Mouse (Mus musculus): ENCODE results near the gene Cnnm3. TPM values are rescaled to one million over a fixed set of nuclear protein-coding genes. Genes with fewer than 3 reads are reported as not detected.

The Cnnm3 gene
- total and polyA plus RNA-seq, 3 experiments = 4.2 to 9.9 TPM; not detected in 1

DNA sequence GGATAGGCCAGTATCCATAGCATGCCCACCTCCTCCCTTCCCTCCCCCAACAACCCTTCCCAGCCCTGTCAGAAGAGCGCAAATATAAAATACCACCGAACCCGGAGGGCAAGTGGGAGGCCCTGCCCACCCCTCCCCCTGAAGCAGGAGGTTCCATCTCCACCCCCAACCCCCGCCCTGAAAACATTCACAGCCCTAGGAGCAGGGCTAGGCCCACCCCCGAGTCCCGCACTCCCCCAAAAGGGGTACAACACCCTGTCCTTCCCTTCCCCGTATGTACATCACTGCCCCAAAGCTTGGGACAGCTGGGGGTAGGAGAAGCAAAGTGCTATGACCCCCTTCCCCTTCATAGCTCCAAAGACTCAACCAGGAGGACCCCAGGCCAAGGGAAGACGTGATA is 37.1 kb downstream of the Cnnm3 start:
- Histone ChIP-seq H3K9me3 (replicated peaks; ENCODE audit: insufficient read depth, low read length) (no peaks in the 10 kb centered on the region), H3K27ac (ENCODE audit: control insufficient read depth, low read depth, low read length) (no peak overlapping the region), H3K36me3 (ENCODE audit: control insufficient read depth in 1 of 2, insufficient read depth in 2 of 2, low read length in 2 of 2) (no peaks in the 10 kb centered on the region), H3K9ac (ENCODE audit: control insufficient read depth, low read depth, low read length, poor library complexity, severe bottlenecking) (no peak overlapping the region), H3K27me3 (ENCODE audit: control insufficient read depth in 1 of 2, insufficient read depth in 2 of 2, low read length in 2 of 2) (no peaks in the 10 kb centered on the region), H3K79me2 (ENCODE audit: control insufficient read depth, insufficient read depth, low read length, poor library complexity) (peaks cover 4% of the 10 kb centered on the region), H3K4me1 (ENCODE audit: control insufficient read depth in 1 of 2, insufficient read depth in 2 of 2, low read length in 2 of 2) (peaks cover 0 to 3% of the 10 kb centered on the region in 2 experiments; a peak in 3 of 4 replicates), H3K4me3 (ENCODE audit: control insufficient read depth in 1 of 2, insufficient read depth in 1 of 2, low read depth in 2 of 2, low read length in 2 of 2) (no peak overlapping the region)
- DNase-seq (ENCODE audit: low read depth, low spot score) = no peak
- TF ChIP-seq GABPA (IDR thresholded peaks at IDR 0.05; ENCODE audit: low read depth, low read length) (no peak), CHD2 (IDR thresholded peaks at IDR 0.05; ENCODE audit: low read length) (no peak), MAZ (IDR thresholded peaks at IDR 0.05; ENCODE audit: low read depth, low read length) (no peak), NELFE (IDR thresholded peaks at IDR 0.05; ENCODE audit: low read depth, low read length) (no peak), MYB (IDR thresholded peaks at IDR 0.05; ENCODE audit: low read depth, low read length) (no peak), CTCF (IDR thresholded peaks at IDR 0.05 in 2 of 3, conservative IDR thresholded peaks at IDR 0.05 in 1 of 3; ENCODE audit: control insufficient read depth in 1 of 3, insufficient read depth in 1 of 3, low read depth in 2 of 3, low read length in 3 of 3, poor library complexity in 1 of 3, severe bottlenecking in 1 of 3) (no peak), BHLHE40 (IDR thresholded peaks at IDR 0.05; ENCODE audit: borderline replicate concordance, low read depth, low read length) (no peak), USF2 (IDR thresholded peaks at IDR 0.05; ENCODE audit: borderline replicate concordance in 1 of 2, insufficient read depth in 1 of 2, low read depth in 1 of 2, low read length in 2 of 2) (no peak), MAX (IDR thresholded peaks at IDR 0.05; ENCODE audit: low read length) (no peak), UBTF (IDR thresholded peaks at IDR 0.05; ENCODE audit: borderline replicate concordance, insufficient read depth, low read depth, low read length) (no peak), HCFC1 (IDR thresholded peaks at IDR 0.05; ENCODE audit: low read depth, low read length) (no peak), KAT2A (conservative IDR thresholded peaks at IDR 0.05; ENCODE audit: low read depth, low read length) (no peak), POLR2A (IDR thresholded peaks at IDR 0.05; ENCODE audit: control insufficient read depth in 1 of 2, insufficient read depth in 1 of 2, low read depth in 1 of 2, low read length in 2 of 2, poor library complexity in 1 of 2) (no peak), TBP (IDR thresholded peaks at IDR 0.05; ENCODE audit: low read depth, low read length) (no peak), CHD1 (IDR thresholded peaks at IDR 0.05; ENCODE audit: low read depth, low read length) (no peak)

DNA sequence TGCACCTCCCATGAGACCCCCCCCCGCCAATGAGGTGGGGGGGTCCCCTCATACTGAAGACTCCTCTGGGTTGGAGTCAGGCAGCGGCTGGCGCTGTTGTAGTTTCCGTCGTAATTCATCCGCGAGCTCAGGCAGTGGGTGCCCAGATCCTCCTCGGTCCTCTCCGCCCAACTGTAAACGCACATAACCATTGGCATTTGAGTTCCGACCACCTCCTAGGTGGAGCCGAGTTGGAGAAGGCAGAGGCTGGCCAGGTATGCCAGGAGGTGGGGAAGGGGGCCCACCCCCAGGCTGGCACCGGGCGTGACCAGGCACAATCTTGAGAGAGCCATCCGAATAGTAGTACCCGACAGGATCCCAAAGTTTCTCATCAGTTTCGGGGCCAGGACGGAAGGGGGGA is 37.8 kb downstream of the Cnnm3 start:
- H3K79me2 ChIP-seq (ENCODE audit: control insufficient read depth, insufficient read depth, low read length, poor library complexity) = peaks cover 4% of the 10 kb centered on the region

More for the DNA sequence above, 37.8 kb downstream of the Cnnm3 start:
- Histone ChIP-seq H3K9me3 (replicated peaks; ENCODE audit: insufficient read depth, low read length) (no peaks in the 10 kb centered on the region), H3K27ac (ENCODE audit: control insufficient read depth, low read depth, low read length) (no peak overlapping the region), H3K36me3 (ENCODE audit: control insufficient read depth in 1 of 2, insufficient read depth in 2 of 2, low read length in 2 of 2) (no peaks in the 10 kb centered on the region), H3K9ac (ENCODE audit: control insufficient read depth, low read depth, low read length, poor library complexity, severe bottlenecking) (no peak overlapping the region), H3K4me1 (ENCODE audit: control insufficient read depth in 1 of 2, insufficient read depth in 2 of 2, low read length in 2 of 2) (peaks cover 0 to 3% of the 10 kb centered on the region in 2 experiments; a peak in 3 of 4 replicates), H3K27me3 (ENCODE audit: control insufficient read depth in 1 of 2, insufficient read depth in 2 of 2, low read length in 2 of 2) (no peaks in the 10 kb centered on the region), H3K4me3 (ENCODE audit: control insufficient read depth in 1 of 2, insufficient read depth in 1 of 2, low read depth in 2 of 2, low read length in 2 of 2) (no peak overlapping the region)
- TF ChIP-seq MYC (IDR thresholded peaks at IDR 0.05; ENCODE audit: low read depth, low read length) = no peak
- no peak for TF ChIP-seq RCOR1 (IDR thresholded peaks at IDR 0.05; ENCODE audit: low read depth, low read length)
- TF ChIP-seq ETS1 (IDR thresholded peaks at IDR 0.05; ENCODE audit: low read depth, low read length) = no peak
- DNase-seq (ENCODE audit: low read depth, low spot score) = no peak

Data from MEL (cell line).